Mouse (Mus musculus): ENCODE results near the gene Trim2. TPM values are rescaled to one million over a fixed set of nuclear protein-coding genes. Genes with fewer than 3 reads are reported as not detected.
A peak's percentile ranks its signal among the peaks of the same experiment; 100 is the strongest.

Trim2 gene
- total and polyA plus RNA-seq, 3 experiments, result 2.4 to 3.3 (median 2.5) TPM

GRCm38 (mm10) chr3:84302273-84302672 lies 4.4 kb downstream of the Trim2 start:
- H3K36me3 ChIP-seq (replicated peaks in 1 of 2; ENCODE audit: control insufficient read depth in 1 of 2, insufficient read depth in 1 of 2, low read length in 1 of 2), result no peaks in the 10 kb centered on the region
- H3K79me2 ChIP-seq (replicated peaks; ENCODE audit: control insufficient read depth, extremely low read depth, insufficient read depth, poor library complexity, severe bottlenecking), result no peaks in the 10 kb centered on the region
- no peak overlapping the region for H3K27ac ChIP-seq (ENCODE audit: insufficient read depth, low read depth)
- peak; percentile 41 for DNase-seq (ENCODE audit: extremely low read depth)
- peaks cover 10% of the 10 kb centered on the region for H3K27me3 ChIP-seq (replicated peaks)
- no peak overlapping the region for H3K4me3 ChIP-seq (replicated peaks in 1 of 3; ENCODE audit: low read depth in 2 of 3, low read length in 2 of 3, poor library complexity in 1 of 3)
- peaks cover 8 to 19% of the 10 kb centered on the region in 2 experiments for H3K4me1 ChIP-seq (ENCODE audit: control insufficient read depth in 1 of 2, insufficient read depth in 2 of 2)
- in situ Hi-C loops (cut with MboI; ENCODE audit: low pct_ligation_motif_present, low pct_unique_long_range_greater_than_20kb, low sequenced_read_pairs), result loop anchor here (25.0 kb wide), 1 partner anchor 240 kb away; no protein-coding TSS in a partner anchor
- dilution Hi-C loops (cut with MboI; ENCODE audit: extremely low pct_ligation_motif_present, extremely low pct_unique_long_range_greater_than_20kb, low sequenced_read_pairs), result no loop called here
- H3K9me3 ChIP-seq (replicated peaks; ENCODE audit: low read length), result peaks cover 8% of the 10 kb centered on the region
- H3K4me2 ChIP-seq (ENCODE audit: insufficient read depth, low read depth, poor library complexity, severe bottlenecking), result no peak overlapping the region
- TF ChIP-seq ZC3H11A (IDR thresholded peaks at IDR 0.05; ENCODE audit: low read depth, low read length) (no peak), MAZ (IDR thresholded peaks at IDR 0.05; ENCODE audit: low read depth, low read length) (no peak), SMC3 (IDR thresholded peaks at IDR 0.05; ENCODE audit: low read depth, low read length) (peak; percentile 87), CTCF (conservative IDR thresholded peaks at IDR 0.05 in 1 of 2, IDR thresholded peaks at IDR 0.05 in 1 of 2; ENCODE audit: low read depth in 2 of 2, low read length in 2 of 2) (peak; percentile 19 to 92; a peak in 2 of 4 replicates), ZNF384 (IDR thresholded peaks at IDR 0.05; ENCODE audit: low read depth, low read length) (no peak), SIN3A (IDR thresholded peaks at IDR 0.05; ENCODE audit: low read length) (no peak), MXI1 (IDR thresholded peaks at IDR 0.05; ENCODE audit: low read depth, low read length) (no peak), USF2 (conservative IDR thresholded peaks at IDR 0.05; ENCODE audit: low read depth, low read length) (no peak), RAD21 (IDR thresholded peaks at IDR 0.05; ENCODE audit: low read depth, low read length) (peak; percentile 58), ETS1 (conservative IDR thresholded peaks at IDR 0.05; ENCODE audit: low read depth, low read length) (no peak), CHD1 (IDR thresholded peaks at IDR 0.05; ENCODE audit: low read depth, low read length) (no peak), NELFE (IDR thresholded peaks at IDR 0.05; ENCODE audit: low read depth, low read length) (no peak; the same call in 1 of the 2 replicates), IRF4 (IDR thresholded peaks at IDR 0.05; ENCODE audit: low read depth, low read length) (peak; percentile 23; the same call in 1 of the 2 replicates), E2F4 (IDR thresholded peaks at IDR 0.05; ENCODE audit: insufficient replicate concordance, low read depth, low read length) (no peak), ZMIZ1 (IDR thresholded peaks at IDR 0.05; ENCODE audit: low read depth, low read length) (no peak)
- no peak overlapping the region for H3K9ac ChIP-seq (ENCODE audit: insufficient read depth, low read depth)

- peaks cover 8% of the 10 kb centered on the region for H3K9me3 ChIP-seq (replicated peaks; ENCODE audit: low read length)
- DNase-seq (ENCODE audit: extremely low read depth), result no peak
- no peak for TF ChIP-seq UBTF (IDR thresholded peaks at IDR 0.05; ENCODE audit: low read depth, low read length)
- H3K79me2 ChIP-seq (replicated peaks; ENCODE audit: control insufficient read depth, extremely low read depth, insufficient read depth, poor library complexity, severe bottlenecking), result no peaks in the 10 kb centered on the region
- no peaks in the 10 kb centered on the region for H3K36me3 ChIP-seq (replicated peaks in 1 of 2; ENCODE audit: control insufficient read depth in 1 of 2, insufficient read depth in 1 of 2, low read length in 1 of 2)
- no peak overlapping the region for H3K9ac ChIP-seq (ENCODE audit: insufficient read depth, low read depth)
- H3K27ac ChIP-seq (ENCODE audit: insufficient read depth, low read depth), result no peak overlapping the region
- in situ Hi-C loops (cut with MboI; ENCODE audit: low pct_ligation_motif_present, low pct_unique_long_range_greater_than_20kb, low sequenced_read_pairs), result loop anchor here (25.0 kb wide), 1 partner anchor 239 kb away; no protein-coding TSS in a partner anchor
- peaks cover 8 to 19% of the 10 kb centered on the region in 2 experiments for H3K4me1 ChIP-seq (ENCODE audit: control insufficient read depth in 1 of 2, insufficient read depth in 2 of 2)
- dilution Hi-C loops (cut with MboI; ENCODE audit: extremely low pct_ligation_motif_present, extremely low pct_unique_long_range_greater_than_20kb, low sequenced_read_pairs), result no loop called here
- peaks cover 10% of the 10 kb centered on the region for H3K27me3 ChIP-seq (replicated peaks)
- no peak overlapping the region for H3K4me2 ChIP-seq (ENCODE audit: insufficient read depth, low read depth, poor library complexity, severe bottlenecking)
- no peak overlapping the region for H3K4me3 ChIP-seq (replicated peaks in 1 of 3; ENCODE audit: low read depth in 2 of 3, low read length in 2 of 3, poor library complexity in 1 of 3)
These were observed 5.0 kb downstream of the Trim2 start for GRCm38 (mm10) chr3:84301674-84302073.

Measured in CH12.LX (cell line).